Mouse (Mus musculus) lung, postnatal 14 days (tissue): ENCODE measurements at regions not wholly inside any gene's neighbourhood (a gene's known extent, or its start where the extent isn't known, plus 50 kb on each side); places are given as distances from the start of the nearest gene placed in this dataset.
A peak's percentile ranks its signal among the peaks of the same experiment; 100 is the strongest.

Experiments
- DNase-seq: peaks from one replicate; pipeline ENCODE4 v3.0.0; 2021

- no peak for DNase-seq
These were observed 446.0 kb upstream of the Adam34 start for GRCm38 (mm10) chr8:44155705-44156321.

GRCm38 (mm10) chr8:44165115-44165514 is 455.3 kb upstream of the Adam34 start:
- DNase-seq = no peak

- DNase-seq = no peak
These were observed 467.2 kb upstream of the Adam34 start for GRCm38 (mm10) chr8:44177016-44177415.

- no peak for DNase-seq
These were observed 492.4 kb upstream of the Adam34 start for GRCm38 (mm10) chr8:44202228-44202627.

GRCm38 (mm10) chr8:44206391-44207170 is 496.7 kb upstream of the Adam34 start:
- DNase-seq = no peak

GRCm38 (mm10) chr8:44222346-44222745 is 512.5 kb upstream of the Adam34 start:
- DNase-seq = no peak

GRCm38 (mm10) chr8:44252393-44252792 is 542.5 kb upstream of the Adam34 start:
- no peak for DNase-seq

GRCm38 (mm10) chr8:44257051-44257450 is 547.2 kb upstream of the Adam34 start:
- no peak for DNase-seq

- no peak for DNase-seq
These were observed 551.2 kb upstream of the Adam34 start for GRCm38 (mm10) chr8:44261039-44261438.

GRCm38 (mm10) chr8:44273300-44273699 is 563.5 kb upstream of the Adam34 start:
- no peak for DNase-seq

- DNase-seq = no peak
These were observed 608.4 kb upstream of the Adam34 start for GRCm38 (mm10) chr8:44318216-44318615.

GRCm38 (mm10) chr8:44334323-44334993 is 600.8 kb upstream of the Fat1 start:
- DNase-seq = no peak

- DNase-seq = no peak
These were observed 591.8 kb upstream of the Fat1 start for GRCm38 (mm10) chr8:44343401-44343800.

- no peak for DNase-seq
These were observed 591.3 kb upstream of the Fat1 start for GRCm38 (mm10) chr8:44343924-44344323.

GRCm38 (mm10) chr8:44347412-44347811 is 587.8 kb upstream of the Fat1 start:
- peak; percentile 23 for DNase-seq

GRCm38 (mm10) chr8:44373987-44374386 is 561.3 kb upstream of the Fat1 start:
- no peak for DNase-seq

GRCm38 (mm10) chr8:44377731-44378130 is 557.5 kb upstream of the Fat1 start:
- no peak for DNase-seq

- DNase-seq = no peak
These were observed 526.8 kb upstream of the Fat1 start for GRCm38 (mm10) chr8:44408462-44408861.

- no peak for DNase-seq
These were observed 525.0 kb upstream of the Fat1 start for GRCm38 (mm10) chr8:44410261-44410660.

- DNase-seq = no peak
These were observed 517.2 kb upstream of the Fat1 start for GRCm38 (mm10) chr8:44418003-44418402.

- no peak for DNase-seq
These were observed 479.8 kb upstream of the Fat1 start for GRCm38 (mm10) chr8:44455433-44455832.

- DNase-seq = no peak
These were observed 478.9 kb upstream of the Fat1 start for GRCm38 (mm10) chr8:44456336-44456735.

- no peak for DNase-seq
These were observed 468.7 kb upstream of the Fat1 start for GRCm38 (mm10) chr8:44466409-44467078.
